Mouse (Mus musculus): Measurements from ENCODE around the gene Zfp592. TPM values are rescaled to one million over a fixed set of nuclear protein-coding genes. Genes with fewer than 3 reads are reported as not detected.

The Zfp592 gene
- polyA plus RNA-seq, 1 experiment = 24.7 TPM

DNA sequence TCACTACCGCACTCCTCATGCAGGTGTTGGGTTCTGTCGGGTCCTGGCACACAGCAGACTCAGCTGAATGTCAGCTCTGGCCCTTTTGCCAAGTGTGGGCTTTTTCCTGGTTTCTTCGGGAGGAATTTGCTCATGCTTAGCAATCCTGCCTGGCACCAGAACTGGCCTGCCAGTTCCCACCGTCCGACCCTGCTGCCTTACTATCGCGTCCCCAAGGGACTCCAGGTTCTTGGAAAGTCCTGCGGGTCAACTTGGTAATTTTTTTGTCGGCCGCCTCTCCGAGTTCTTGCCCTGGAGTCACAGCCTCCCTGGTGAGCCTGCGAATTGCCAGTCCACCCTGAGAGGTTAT lies 876 bp upstream of the Zfp592 start:
- Histone ChIP-seq H3K4me1 (ENCODE audit: control insufficient read depth, insufficient read depth, insufficient read length) (peaks cover 9% of the 10 kb centered on the region), H3K27me3 (ENCODE audit: control insufficient read depth, insufficient read depth, low read length) (no peaks in the 10 kb centered on the region), H3K36me3 (ENCODE audit: control insufficient read depth, insufficient read depth, low read length) (no peaks in the 10 kb centered on the region), H3K27ac (ENCODE audit: insufficient read depth, low read length) (peak overlapping the region; percentile 97; the same call in 1 of the 2 replicates), H3K4me3 (ENCODE audit: extremely low read depth, insufficient read depth, insufficient read length) (peak overlapping the region; percentile 73)
- TF ChIP-seq POLR2A (IDR thresholded peaks at IDR 0.05; ENCODE audit: low read depth, low read length) (no peak), CTCF (IDR thresholded peaks at IDR 0.05; ENCODE audit: extremely low read depth, insufficient read depth, insufficient read length, insufficient replicate concordance) (no peak)
- WGBS = 5% methylated on average over 12 of the region's 12 CpGs
- DNase-seq (ENCODE audit: low read depth in 1 of 2, low spot score in 2 of 2) = no peak

DNA sequence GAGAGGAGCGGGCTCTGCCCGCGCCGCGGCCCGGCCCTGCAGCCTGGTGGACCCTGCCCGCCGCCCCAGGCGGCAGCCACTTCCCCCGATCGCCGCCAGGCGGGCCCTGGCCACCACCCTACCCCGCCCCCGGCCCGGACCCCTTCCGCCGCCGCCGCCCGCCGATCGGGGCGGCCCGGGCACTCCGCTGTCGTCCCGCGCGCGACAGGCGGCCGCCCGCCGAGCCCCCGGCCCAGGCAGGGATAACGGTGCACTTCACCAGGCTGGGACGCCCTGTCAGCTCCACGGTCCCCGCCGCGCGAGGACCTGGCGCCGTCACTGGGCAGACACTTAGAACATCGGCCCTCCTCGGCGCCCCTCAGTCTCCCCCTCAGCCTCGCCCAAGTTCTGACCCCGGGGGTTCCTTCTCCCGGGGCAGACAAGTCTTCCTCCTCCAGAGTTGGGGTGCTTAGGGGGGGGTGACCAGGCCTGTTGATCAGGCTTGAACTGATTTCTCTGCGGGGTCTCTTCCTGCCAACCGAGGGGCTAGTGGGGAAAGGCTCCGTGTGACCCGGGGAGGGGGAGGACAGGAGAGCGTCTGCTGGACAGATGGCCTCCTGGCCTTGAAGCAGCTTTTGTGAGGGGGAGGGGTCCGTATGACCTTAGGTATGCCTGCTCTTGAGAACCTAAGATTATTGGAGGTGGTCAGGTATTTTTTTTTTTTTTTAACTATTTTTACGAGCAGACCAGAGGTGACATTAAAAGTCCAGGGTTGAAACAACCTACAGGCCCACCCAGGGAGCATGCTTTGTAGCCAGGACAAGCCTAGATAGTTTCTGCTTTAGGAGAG lies 567 bp downstream of the Zfp592 start:
- under 1% methylated on average over 57 of the region's 58 CpGs for WGBS
- H3K27me3 ChIP-seq (ENCODE audit: control insufficient read depth, insufficient read depth, low read length) = no peaks in the 10 kb centered on the region
- peaks cover 11% of the 10 kb centered on the region for H3K4me1 ChIP-seq (ENCODE audit: control insufficient read depth, insufficient read depth, insufficient read length)
- H3K36me3 ChIP-seq (ENCODE audit: control insufficient read depth, insufficient read depth, low read length) = no peaks in the 10 kb centered on the region
- H3K27ac ChIP-seq (ENCODE audit: insufficient read depth, low read length) = peak overlapping the region; percentile 96
- peak in 1 of 2 experiments; percentile 25 for DNase-seq (ENCODE audit: low read depth in 1 of 2, low spot score in 2 of 2)
- peak overlapping the region; percentile 73 for H3K4me3 ChIP-seq (ENCODE audit: extremely low read depth, insufficient read depth, insufficient read length)
- TF ChIP-seq CTCF (IDR thresholded peaks at IDR 0.05; ENCODE audit: extremely low read depth, insufficient read depth, insufficient read length, insufficient replicate concordance) (peak; percentile 31; the same call in 1 of the 2 replicates), POLR2A (IDR thresholded peaks at IDR 0.05; ENCODE audit: low read depth, low read length) (no peak)

- H3K4me3 ChIP-seq (ENCODE audit: extremely low read depth, insufficient read depth, insufficient read length) = peak overlapping the region; percentile 73
- no peaks in the 10 kb centered on the region for H3K27me3 ChIP-seq (ENCODE audit: control insufficient read depth, insufficient read depth, low read length)
- 3% methylated on average over 6 of the region's 6 CpGs for WGBS
- DNase-seq (ENCODE audit: low read depth in 1 of 2, low spot score in 2 of 2) = no peak
- no peaks in the 10 kb centered on the region for H3K36me3 ChIP-seq (ENCODE audit: control insufficient read depth, insufficient read depth, low read length)
- TF ChIP-seq POLR2A (IDR thresholded peaks at IDR 0.05; ENCODE audit: low read depth, low read length) = no peak
- H3K27ac ChIP-seq (ENCODE audit: insufficient read depth, low read length) = peak overlapping the region; percentile 96
- peaks cover 15% of the 10 kb centered on the region for H3K4me1 ChIP-seq (ENCODE audit: control insufficient read depth, insufficient read depth, insufficient read length)
Measured at GRCm38 (mm10) chr7:80994663-80995005, 1.2 kb downstream of the Zfp592 start.

- TF ChIP-seq CTCF (IDR thresholded peaks at IDR 0.05; ENCODE audit: extremely low read depth, insufficient read depth, insufficient read length, insufficient replicate concordance) = no peak
- no peak for TF ChIP-seq POLR2A (IDR thresholded peaks at IDR 0.05; ENCODE audit: low read depth, low read length)
- H3K27me3 ChIP-seq (ENCODE audit: control insufficient read depth, insufficient read depth, low read length) = no peaks in the 10 kb centered on the region
- WGBS = 5% methylated on average over 3 of the region's 3 CpGs
- peak overlapping the region; percentile 96 for H3K27ac ChIP-seq (ENCODE audit: insufficient read depth, low read length)
- peak; percentile 34 to 35 for DNase-seq (ENCODE audit: low read depth in 1 of 2, low spot score in 2 of 2)
- peak overlapping the region; percentile 35 for H3K4me3 ChIP-seq (ENCODE audit: extremely low read depth, insufficient read depth, insufficient read length)
- peaks cover 23% of the 10 kb centered on the region for H3K4me1 ChIP-seq (ENCODE audit: control insufficient read depth, insufficient read depth, insufficient read length)
- H3K36me3 ChIP-seq (ENCODE audit: control insufficient read depth, insufficient read depth, low read length) = no peaks in the 10 kb centered on the region; the same call in 1 of the 2 replicates
Measured at GRCm38 (mm10) chr7:80995266-80996146, 2.0 kb downstream of the Zfp592 start.

GRCm38 (mm10) chr7:80997776-80998175 lies 4.3 kb downstream of the Zfp592 start:
- 24% methylated on average over 6 of the region's 6 CpGs for WGBS
- H3K27me3 ChIP-seq (ENCODE audit: control insufficient read depth, insufficient read depth, low read length) = no peaks in the 10 kb centered on the region
- peak overlapping the region; percentile 54; the same call in 1 of the 2 replicates for H3K27ac ChIP-seq (ENCODE audit: insufficient read depth, low read length)
- TF ChIP-seq POLR2A (IDR thresholded peaks at IDR 0.05; ENCODE audit: low read depth, low read length) (no peak), CTCF (IDR thresholded peaks at IDR 0.05; ENCODE audit: extremely low read depth, insufficient read depth, insufficient read length, insufficient replicate concordance) (no peak)
- H3K36me3 ChIP-seq (ENCODE audit: control insufficient read depth, insufficient read depth, low read length) = no peaks in the 10 kb centered on the region; the same call in 1 of the 2 replicates
- DNase-seq (ENCODE audit: low read depth in 1 of 2, low spot score in 2 of 2) = peak in 1 of 2 experiments; percentile 32
- H3K4me3 ChIP-seq (ENCODE audit: extremely low read depth, insufficient read depth, insufficient read length) = no peak overlapping the region
- H3K4me1 ChIP-seq (ENCODE audit: control insufficient read depth, insufficient read depth, insufficient read length) = peaks cover 43% of the 10 kb centered on the region

DNA sequence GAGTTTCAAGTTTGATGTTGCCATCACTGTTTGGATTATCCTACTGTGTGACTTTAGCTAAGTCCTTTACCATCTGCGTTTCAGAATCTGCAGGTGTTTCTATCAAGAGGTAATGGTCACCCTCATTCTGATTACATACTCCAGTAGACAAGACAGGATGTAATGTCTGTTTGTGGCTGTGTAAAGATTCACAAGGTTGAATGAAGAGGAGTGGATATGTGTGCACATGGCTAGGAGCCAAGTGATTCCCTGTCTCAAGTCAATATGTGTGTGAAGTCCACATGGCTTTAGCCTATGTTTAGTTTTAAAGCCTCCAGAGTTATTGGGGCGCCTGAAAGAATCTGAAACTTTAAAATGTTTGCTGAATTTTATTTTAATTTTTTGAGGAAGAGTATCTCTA lies 6.1 kb downstream of the Zfp592 start:
- no peaks in the 10 kb centered on the region for H3K27me3 ChIP-seq (ENCODE audit: control insufficient read depth, insufficient read depth, low read length)
- H3K36me3 ChIP-seq (ENCODE audit: control insufficient read depth, insufficient read depth, low read length) = no peaks in the 10 kb centered on the region; the same call in 1 of the 2 replicates
- peak overlapping the region; percentile 51; the same call in 1 of the 2 replicates for H3K27ac ChIP-seq (ENCODE audit: insufficient read depth, low read length)
- no peak overlapping the region for H3K4me3 ChIP-seq (ENCODE audit: extremely low read depth, insufficient read depth, insufficient read length)
- 65% methylated on average over 2 of the region's 2 CpGs for WGBS
- TF ChIP-seq POLR2A (IDR thresholded peaks at IDR 0.05; ENCODE audit: low read depth, low read length) (no peak), CTCF (IDR thresholded peaks at IDR 0.05; ENCODE audit: extremely low read depth, insufficient read depth, insufficient read length, insufficient replicate concordance) (no peak)
- H3K4me1 ChIP-seq (ENCODE audit: control insufficient read depth, insufficient read depth, insufficient read length) = peaks cover 55% of the 10 kb centered on the region
- no peak for DNase-seq (ENCODE audit: low read depth in 1 of 2, low spot score in 2 of 2)

All from spleen, adult 2 months (tissue).